Mouse (Mus musculus): ENCODE measurements around the gene Poc1a. TPM values are rescaled to one million over a fixed set of nuclear protein-coding genes. Genes with fewer than 3 reads are reported as not detected.
A peak's percentile ranks its signal among the peaks of the same experiment; 100 is the strongest.

The Poc1a gene
- polyA plus RNA-seq, 1 experiment from 2014 or later = 25.2 TPM

GRCm38 (mm10) chr9:106386181-106386864, 105.5 kb downstream of the Poc1a start:
- WGBS = 84% methylated on average over 12 of the region's 12 CpGs
- H3K27me3 ChIP-seq (ENCODE audit: control insufficient read depth, insufficient read depth, low read length) = no peaks in the 10 kb centered on the region
- peaks cover 15% of the 10 kb centered on the region for H3K4me1 ChIP-seq (ENCODE audit: control insufficient read depth, insufficient read depth, low read length)
- H3K27ac ChIP-seq (ENCODE audit: low read length) = no peak overlapping the region
- H3K4me3 ChIP-seq (ENCODE audit: low read depth, low read length) = no peak overlapping the region
- no peak overlapping the region for H3K4me2 ChIP-seq (replicated peaks; ENCODE audit: low read depth, low read length)
- no peaks in the 10 kb centered on the region for H3K9me3 ChIP-seq (ENCODE audit: control insufficient read depth, low read depth, low read length)
- H3K36me3 ChIP-seq (ENCODE audit: control insufficient read depth, insufficient read depth, low read length) = no peaks in the 10 kb centered on the region
- no peak overlapping the region for H3K9ac ChIP-seq (replicated peaks; ENCODE audit: low read depth, low read length)
- no peak for ATAC-seq (ENCODE audit: insufficient number of reproducible peaks, insufficient read depth, low FRiP score, low read depth)

DNA sequence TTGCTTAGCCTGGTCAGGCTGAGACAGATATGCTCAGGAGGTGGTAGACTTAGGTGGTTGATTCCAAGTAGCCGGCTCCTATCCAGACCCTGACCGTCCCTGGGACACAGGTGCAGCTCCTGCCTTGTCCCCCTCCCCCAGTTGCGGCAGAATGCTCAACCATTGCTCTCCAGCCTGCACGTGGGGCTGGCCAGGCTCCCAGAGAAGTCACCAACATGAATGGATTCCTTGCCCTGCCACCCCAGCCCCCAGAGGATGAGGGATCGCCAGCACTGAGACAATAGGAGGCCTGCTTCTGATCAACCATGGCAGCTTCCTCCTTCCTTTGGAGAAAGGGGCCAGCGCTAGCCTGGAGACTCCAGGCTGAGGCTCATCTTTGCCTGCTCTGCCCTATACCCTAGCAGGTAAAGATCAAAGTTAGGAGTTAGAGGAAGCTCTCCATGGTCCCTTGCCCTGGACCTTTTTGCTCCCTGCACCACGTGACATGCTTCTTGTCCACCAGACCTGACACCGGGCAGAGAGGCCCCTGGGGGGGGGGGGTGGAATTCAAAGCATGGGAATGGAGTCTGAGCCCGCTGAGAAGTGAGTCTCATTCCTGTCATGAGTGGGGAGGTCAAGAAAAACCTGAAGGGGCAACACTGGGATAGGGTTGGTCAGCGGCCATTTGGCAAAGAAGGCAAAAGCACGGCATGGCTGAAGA, 112.1 kb downstream of the Poc1a start:
- no peaks in the 10 kb centered on the region for H3K36me3 ChIP-seq (ENCODE audit: control insufficient read depth, insufficient read depth, low read length)
- H3K27ac ChIP-seq (ENCODE audit: low read length) = no peak overlapping the region
- no peak overlapping the region for H3K4me2 ChIP-seq (replicated peaks; ENCODE audit: low read depth, low read length)
- no peaks in the 10 kb centered on the region for H3K9me3 ChIP-seq (ENCODE audit: control insufficient read depth, low read depth, low read length)
- H3K27me3 ChIP-seq (ENCODE audit: control insufficient read depth, insufficient read depth, low read length) = no peaks in the 10 kb centered on the region
- no peak for ATAC-seq (ENCODE audit: insufficient number of reproducible peaks, insufficient read depth, low FRiP score, low read depth)
- H3K4me3 ChIP-seq (ENCODE audit: low read depth, low read length) = no peak overlapping the region
- H3K4me1 ChIP-seq (ENCODE audit: control insufficient read depth, insufficient read depth, low read length) = peaks cover 21% of the 10 kb centered on the region
- WGBS = 62% methylated on average over 11 of the region's 11 CpGs
- H3K9ac ChIP-seq (replicated peaks; ENCODE audit: low read depth, low read length) = no peak overlapping the region

DNA sequence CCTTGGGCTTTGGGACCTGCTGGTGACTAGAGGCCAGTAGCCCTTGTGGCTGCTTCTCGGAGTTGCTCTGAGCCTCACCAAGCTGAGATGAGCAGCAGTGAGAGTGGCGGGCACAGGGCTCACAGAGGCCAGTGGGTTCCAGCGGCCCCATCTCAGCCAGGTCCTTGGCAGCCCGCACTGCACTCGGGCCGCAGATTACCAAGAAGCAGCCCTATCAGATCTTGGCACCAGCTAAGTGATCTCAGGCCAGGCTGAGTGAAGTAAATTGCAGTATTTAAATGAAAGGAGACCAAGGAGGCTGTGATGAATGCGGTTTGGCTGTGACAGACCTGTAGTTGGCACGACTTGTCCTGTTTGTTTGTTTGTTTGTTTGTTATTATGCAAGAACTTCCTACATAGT, 112.7 kb downstream of the Poc1a start:
- Histone ChIP-seq H3K9me3 (ENCODE audit: control insufficient read depth, low read depth, low read length) (no peaks in the 10 kb centered on the region), H3K9ac (replicated peaks; ENCODE audit: low read depth, low read length) (no peak overlapping the region), H3K36me3 (ENCODE audit: control insufficient read depth, insufficient read depth, low read length) (no peaks in the 10 kb centered on the region), H3K4me3 (ENCODE audit: low read depth, low read length) (no peak overlapping the region), H3K4me1 (ENCODE audit: control insufficient read depth, insufficient read depth, low read length) (peaks cover 21% of the 10 kb centered on the region), H3K27ac (ENCODE audit: low read length) (no peak overlapping the region), H3K4me2 (replicated peaks; ENCODE audit: low read depth, low read length) (no peak overlapping the region), H3K27me3 (ENCODE audit: control insufficient read depth, insufficient read depth, low read length) (no peaks in the 10 kb centered on the region)
- no peak for ATAC-seq (ENCODE audit: insufficient number of reproducible peaks, insufficient read depth, low FRiP score, low read depth)
- WGBS = 91% methylated on average over 8 of the region's 8 CpGs

GRCm38 (mm10) chr9:106394649-106395602, 114.1 kb downstream of the Poc1a start:
- Histone ChIP-seq H3K36me3 (ENCODE audit: control insufficient read depth, insufficient read depth, low read length) (no peaks in the 10 kb centered on the region), H3K4me2 (replicated peaks; ENCODE audit: low read depth, low read length) (no peak overlapping the region), H3K9me3 (ENCODE audit: control insufficient read depth, low read depth, low read length) (no peaks in the 10 kb centered on the region), H3K27me3 (ENCODE audit: control insufficient read depth, insufficient read depth, low read length) (no peaks in the 10 kb centered on the region), H3K4me3 (ENCODE audit: low read depth, low read length) (no peak overlapping the region), H3K4me1 (ENCODE audit: control insufficient read depth, insufficient read depth, low read length) (peaks cover 21% of the 10 kb centered on the region), H3K9ac (replicated peaks; ENCODE audit: low read depth, low read length) (no peak overlapping the region), H3K27ac (ENCODE audit: low read length) (no peak overlapping the region)
- ATAC-seq (ENCODE audit: insufficient number of reproducible peaks, insufficient read depth, low FRiP score, low read depth) = peak; percentile 51; the same call in 1 of the 2 replicates
- 42% methylated on average over 11 of the region's 11 CpGs for WGBS

GRCm38 (mm10) chr9:106397733-106398132, 116.9 kb downstream of the Poc1a start:
- Histone ChIP-seq H3K4me3 (ENCODE audit: low read depth, low read length) (no peak overlapping the region), H3K4me2 (replicated peaks; ENCODE audit: low read depth, low read length) (no peak overlapping the region), H3K27ac (ENCODE audit: low read length) (no peak overlapping the region), H3K27me3 (ENCODE audit: control insufficient read depth, insufficient read depth, low read length) (no peaks in the 10 kb centered on the region), H3K36me3 (ENCODE audit: control insufficient read depth, insufficient read depth, low read length) (no peaks in the 10 kb centered on the region), H3K4me1 (ENCODE audit: control insufficient read depth, insufficient read depth, low read length) (peaks cover 13% of the 10 kb centered on the region), H3K9ac (replicated peaks; ENCODE audit: low read depth, low read length) (no peak overlapping the region), H3K9me3 (ENCODE audit: control insufficient read depth, low read depth, low read length) (no peaks in the 10 kb centered on the region)
- WGBS = 49% methylated on average over 4 of the region's 4 CpGs
- ATAC-seq (ENCODE audit: insufficient number of reproducible peaks, insufficient read depth, low FRiP score, low read depth) = no peak

DNA sequence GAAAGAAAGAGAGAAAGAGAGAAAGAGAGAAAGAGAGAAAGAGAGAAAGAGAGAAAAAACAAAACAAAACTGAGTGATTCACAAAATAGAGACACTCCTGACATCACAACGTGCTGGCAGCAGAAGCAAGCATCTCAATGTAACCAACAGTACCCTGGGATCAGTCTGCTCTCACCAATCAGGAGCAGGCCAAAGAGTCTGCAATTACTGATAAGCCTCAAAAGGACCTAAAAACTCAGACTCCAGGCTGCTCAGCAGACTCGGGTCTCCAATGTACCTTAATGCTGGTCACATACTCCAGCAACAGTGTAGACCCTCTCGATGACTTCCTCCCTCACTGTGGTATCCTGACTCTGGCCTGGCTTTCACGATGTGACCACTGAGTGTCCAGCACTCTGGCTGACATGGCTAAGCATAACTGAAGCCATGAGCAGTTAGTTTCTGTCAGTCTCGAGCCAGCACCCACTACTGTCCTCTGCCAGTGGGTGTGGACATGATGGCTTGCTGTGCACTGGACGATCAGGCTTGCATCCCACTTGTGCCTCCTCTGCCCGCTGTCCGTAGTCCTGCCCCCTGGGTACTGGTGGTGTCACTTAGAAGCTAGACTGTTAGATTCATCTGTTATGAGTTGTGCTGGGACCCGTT, 117.9 kb downstream of the Poc1a start:
- H3K27me3 ChIP-seq (ENCODE audit: control insufficient read depth, insufficient read depth, low read length) = no peaks in the 10 kb centered on the region
- no peak overlapping the region for H3K4me3 ChIP-seq (ENCODE audit: low read depth, low read length)
- ATAC-seq (ENCODE audit: insufficient number of reproducible peaks, insufficient read depth, low FRiP score, low read depth) = peak; percentile 46; the same call in 1 of the 2 replicates
- H3K4me1 ChIP-seq (ENCODE audit: control insufficient read depth, insufficient read depth, low read length) = peaks cover 11% of the 10 kb centered on the region
- no peaks in the 10 kb centered on the region for H3K9me3 ChIP-seq (ENCODE audit: control insufficient read depth, low read depth, low read length)
- no peaks in the 10 kb centered on the region for H3K36me3 ChIP-seq (ENCODE audit: control insufficient read depth, insufficient read depth, low read length)
- 61% methylated on average over 9 of the region's 9 CpGs for WGBS
- no peak overlapping the region for H3K9ac ChIP-seq (replicated peaks; ENCODE audit: low read depth, low read length)
- no peak overlapping the region for H3K27ac ChIP-seq (ENCODE audit: low read length)
- H3K4me2 ChIP-seq (replicated peaks; ENCODE audit: low read depth, low read length) = no peak overlapping the region

GRCm38 (mm10) chr9:106399808-106400207, 118.9 kb downstream of the Poc1a start:
- 87% methylated on average over 3 of the region's 3 CpGs for WGBS
- H3K9me3 ChIP-seq (ENCODE audit: control insufficient read depth, low read depth, low read length) = no peaks in the 10 kb centered on the region
- H3K4me3 ChIP-seq (ENCODE audit: low read depth, low read length) = no peak overlapping the region
- peaks cover 6% of the 10 kb centered on the region; the same call in 1 of the 2 replicates for H3K4me1 ChIP-seq (ENCODE audit: control insufficient read depth, insufficient read depth, low read length)
- H3K27me3 ChIP-seq (ENCODE audit: control insufficient read depth, insufficient read depth, low read length) = no peaks in the 10 kb centered on the region
- H3K9ac ChIP-seq (replicated peaks; ENCODE audit: low read depth, low read length) = no peak overlapping the region
- no peak for ATAC-seq (ENCODE audit: insufficient number of reproducible peaks, insufficient read depth, low FRiP score, low read depth)
- no peak overlapping the region for H3K27ac ChIP-seq (ENCODE audit: low read length)
- no peaks in the 10 kb centered on the region for H3K36me3 ChIP-seq (ENCODE audit: control insufficient read depth, insufficient read depth, low read length)
- no peak overlapping the region for H3K4me2 ChIP-seq (replicated peaks; ENCODE audit: low read depth, low read length)
